ENCODE assay signal across 16 mouse cellular contexts in the genomic region with DNA sequence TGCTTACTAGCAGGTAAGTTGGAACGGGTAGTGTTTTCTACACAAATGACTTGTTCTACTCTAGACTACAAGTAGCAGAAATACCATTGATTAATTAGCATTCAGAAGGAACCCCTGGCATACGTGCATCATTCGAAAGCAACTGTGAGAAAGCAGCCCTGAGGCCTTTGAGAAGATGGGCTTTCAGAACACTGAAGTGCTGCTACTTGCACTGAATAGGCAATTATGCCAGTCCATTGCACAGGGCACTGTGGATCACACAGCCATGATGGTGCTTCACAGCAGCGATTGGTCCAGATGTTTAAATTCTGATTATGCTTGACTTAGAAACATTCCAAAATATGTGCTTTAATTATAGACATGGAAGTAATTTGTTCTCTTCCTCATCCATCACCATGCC.
DNase-seq lines count a peak whose midpoint lies in the region; ATAC-seq lines count a peak whose summit lies in the region.
"Had no signal": no experiment of that assay in that cellular context is flagged by ENCODE, and none has a peak within 500 bp of the region (broad histone marks: within the 10 kb centered on the region; RNA-seq: fewer than 3 reads in every experiment).

No protein-coding gene starts in this region.

- H3K9me3 ChIP-seq in forebrain, embryonic 14.5 days (replicated peaks; ENCODE audit: control insufficient read depth, low read length) = no peaks in the 10 kb centered on the region
- no peaks in the 10 kb centered on the region for H3K9me3 ChIP-seq in hindbrain, embryonic 15.5 days
- H3K9me3 ChIP-seq in neural tube, embryonic 14.5 days (ENCODE audit: control insufficient read depth, low read length) = no peaks in the 10 kb centered on the region
- H3K9me3 ChIP-seq: embryonic facial prominence, embryonic 10.5 days; liver, embryonic 13.5 days had no signal

- H3K27me3 ChIP-seq in forebrain, embryonic 14.5 days (replicated peaks; ENCODE audit: control insufficient read depth, insufficient read depth, low read length) = no peaks in the 10 kb centered on the region
- H3K27me3 ChIP-seq in hindbrain, embryonic 15.5 days = no peaks in the 10 kb centered on the region
- no peaks in the 10 kb centered on the region for H3K27me3 ChIP-seq in neural tube, embryonic 14.5 days (ENCODE audit: control insufficient read depth, insufficient read depth, low read length)
- H3K27me3 ChIP-seq: liver, embryonic 13.5 days had no signal

- no peak overlapping the region for H3K4me2 ChIP-seq in forebrain, embryonic 14.5 days (ENCODE audit: low read length)
- no peak overlapping the region for H3K4me2 ChIP-seq in hindbrain, embryonic 15.5 days
- H3K4me2 ChIP-seq in neural tube, embryonic 14.5 days (ENCODE audit: low read depth, low read length) = no peak overlapping the region
- H3K4me2 ChIP-seq: liver, embryonic 13.5 days had no signal

- 3% methylated on average over 4 of the region's 4 CpGs for WGBS in forebrain, embryonic 14.5 days
- WGBS in hindbrain, embryonic 15.5 days = 18% methylated on average over 4 of the region's 4 CpGs
- WGBS in neural tube, embryonic 14.5 days = 18% methylated on average over 4 of the region's 4 CpGs

- H3K36me3 ChIP-seq in forebrain, embryonic 14.5 days (ENCODE audit: control insufficient read depth, insufficient read depth, low read length) = no peaks in the 10 kb centered on the region
- H3K36me3 ChIP-seq in hindbrain, embryonic 15.5 days = no peaks in the 10 kb centered on the region
- no peaks in the 10 kb centered on the region for H3K36me3 ChIP-seq in neural tube, embryonic 14.5 days (ENCODE audit: control insufficient read depth, insufficient read depth, low read length)
- H3K36me3 ChIP-seq: embryonic facial prominence, embryonic 10.5 days; liver, embryonic 13.5 days had no signal

- DNase-seq in embryo, embryonic 11 days = peak; percentile 31
- peak; percentile 69 for DNase-seq in forebrain, embryonic 14.5 days (ENCODE audit: low spot score)
- no peak for DNase-seq in c-Kit-positive CD71-positive TER-119-positive erythroid progenitor cells, embryonic 14.5 days (ENCODE audit: low spot score)
- no peak for DNase-seq in kidney, postnatal 14 days
- DNase-seq in ovary, postnatal 10 days (ENCODE audit: low spot score) = no peak
- DNase-seq: cerebellum, adult 8-10 months; heart, adult 18-20 months; liver, embryonic 13.5 days; thymus, postnatal 25 days had no signal

- H3K27ac ChIP-seq in forebrain, embryonic 14.5 days (ENCODE audit: low read depth, low read length) = no peak overlapping the region
- H3K27ac ChIP-seq in hindbrain, embryonic 15.5 days (replicated peaks) = 0 out of 2 replicates have a peak overlapping the region, but pooled peaks have one; percentile 11
- H3K27ac ChIP-seq in neural tube, embryonic 14.5 days (ENCODE audit: low read depth, low read length) = no peak overlapping the region
- H3K27ac ChIP-seq: embryonic facial prominence, embryonic 10.5 days; layer of hippocampus, adult 2 months; liver, embryonic 13.5 days; stomach, postnatal 0 days had no signal

- H3K4me1 ChIP-seq in forebrain, embryonic 14.5 days (ENCODE audit: control insufficient read depth, insufficient read depth, low read length) = peaks cover 5% of the 10 kb centered on the region; the same call in 1 of the 2 replicates
- peaks cover 6% of the 10 kb centered on the region; the same call in 1 of the 2 replicates for H3K4me1 ChIP-seq in hindbrain, embryonic 15.5 days (replicated peaks)
- peaks cover 5% of the 10 kb centered on the region; the same call in 1 of the 2 replicates for H3K4me1 ChIP-seq in neural tube, embryonic 14.5 days (ENCODE audit: control insufficient read depth, insufficient read depth, low read length)
- H3K4me1 ChIP-seq: liver, embryonic 13.5 days had no signal

- ATAC-seq in forebrain, embryonic 14.5 days = peak; percentile 88
- peak; percentile 86 for ATAC-seq in hindbrain, embryonic 15.5 days (ENCODE audit: low FRiP score, low read depth)
- peak; percentile 75; the same call in 1 of the 2 replicates for ATAC-seq in neural tube, embryonic 14.5 days (ENCODE audit: low read depth)
- ATAC-seq: lung, postnatal 0 days had no signal

- no peak overlapping the region for H3K4me3 ChIP-seq in forebrain, embryonic 14.5 days (ENCODE audit: low read depth, low read length)
- H3K4me3 ChIP-seq in hindbrain, embryonic 15.5 days = no peak overlapping the region
- no peak overlapping the region for H3K4me3 ChIP-seq in neural tube, embryonic 14.5 days (ENCODE audit: low read depth, low read length)
- H3K4me3 ChIP-seq: embryonic facial prominence, embryonic 10.5 days; erythroblast, embryonic 14.5 days; layer of hippocampus, adult 2 months; liver, embryonic 13.5 days had no signal

- H3K9ac ChIP-seq in forebrain, embryonic 14.5 days (ENCODE audit: low read length) = no peak overlapping the region
- H3K9ac ChIP-seq in hindbrain, embryonic 15.5 days = no peak overlapping the region
- no peak overlapping the region for H3K9ac ChIP-seq in neural tube, embryonic 14.5 days (replicated peaks; ENCODE audit: low read depth, low read length)
- H3K9ac ChIP-seq: liver, embryonic 13.5 days had no signal

Comparison
In these comparisons a context has a peak if more than half of its experiments do, and no peak if none do; other contexts are left out.
1. DNase-seq: peak in embryo, embryonic 11 days (single experiment) and forebrain, embryonic 14.5 days (single experiment); none in c-Kit-positive CD71-positive TER-119-positive erythroid progenitor cells, embryonic 14.5 days (single experiment), kidney, postnatal 14 days (single experiment) and ovary, postnatal 10 days (single experiment).
2. Peak in every context shown above with its lines, with median percentiles within 50 percentile points of each other: ATAC-seq.